ENCODE assay signal across 17 mouse cellular contexts in the genomic region with DNA sequence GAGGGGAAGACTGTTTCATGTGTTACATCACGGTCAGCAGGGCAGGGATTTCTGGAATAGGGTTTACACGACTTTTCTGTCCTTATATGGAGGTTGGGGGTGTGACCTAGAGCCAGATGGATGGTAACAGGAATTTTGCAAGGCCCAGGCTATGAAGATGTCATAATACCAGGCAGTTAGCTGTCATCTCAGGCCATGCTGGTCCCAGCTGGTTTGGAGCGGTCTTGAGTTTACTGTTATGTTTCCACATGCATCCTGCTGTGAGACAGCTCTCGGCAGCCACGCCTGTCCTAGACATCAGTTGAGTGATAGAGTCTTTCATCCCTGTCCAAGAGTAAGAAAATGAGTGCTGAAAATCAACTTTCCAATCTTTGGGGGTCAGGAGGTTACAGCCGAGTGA.
DNase-seq lines count a peak whose midpoint lies in the region; ATAC-seq and TF ChIP-seq lines count a peak whose summit lies in the region.
"Had no signal": no experiment of that assay in that cellular context is flagged by ENCODE, and none has a peak within 500 bp of the region (broad histone marks: within the 10 kb centered on the region; RNA-seq: fewer than 3 reads in every experiment).

No protein-coding gene starts in this region.

- H3K9me3 ChIP-seq in kidney, embryonic 16.5 days (ENCODE audit: low read length), result no peaks in the 10 kb centered on the region
- H3K9me3 ChIP-seq: heart, embryonic 10.5 days; limb, embryonic 10.5 days; liver, embryonic 12.5 days had no signal

- no peak for TF ChIP-seq POLR2A in kidney, adult 2 months (IDR thresholded peaks at IDR 0.05; ENCODE audit: low read depth, low read length)

- 68% methylated on average over 6 of the region's 6 CpGs for WGBS in kidney, embryonic 16.5 days
- WGBS in kidney, adult 2 months, result 79% methylated on average over 6 of the region's 6 CpGs

- H3ac ChIP-seq in C2C12 (ENCODE audit: control insufficient read depth, insufficient read length, low read depth), result no peak overlapping the region

- peaks cover 32% of the 10 kb centered on the region for H3K4me1 ChIP-seq in kidney, embryonic 16.5 days (ENCODE audit: insufficient read depth, low read length)
- H3K4me1 ChIP-seq in kidney, adult 2 months (ENCODE audit: control insufficient read depth, insufficient read depth, low read length), result peaks cover 11% of the 10 kb centered on the region

- no peaks in the 10 kb centered on the region for H3K36me3 ChIP-seq in kidney, embryonic 16.5 days (ENCODE audit: insufficient read depth, low read length)
- H3K36me3 ChIP-seq in kidney, adult 2 months (ENCODE audit: control insufficient read depth, insufficient read depth, low read length), result no peaks in the 10 kb centered on the region
- no peaks in the 10 kb centered on the region for H3K36me3 ChIP-seq in C2C12 (ENCODE audit: control insufficient read depth, insufficient read depth)
- H3K36me3 ChIP-seq: heart, embryonic 10.5 days; limb, embryonic 10.5 days; liver, embryonic 12.5 days had no signal

- peak; percentile 40 for ATAC-seq in kidney, embryonic 16.5 days (ENCODE audit: low FRiP score, low TSS enrichment)
- ATAC-seq in granulocyte monocyte progenitor cell, adult 5-6 weeks (replicated peaks; ENCODE audit: poor library complexity, severe bottlenecking), result peak; percentile 81
- ATAC-seq: CD4-positive, CD25-positive, alpha-beta regulatory T cell, adult 4 months; forebrain, postnatal 0 days; liver, embryonic 12.5 days had no signal

- DNase-seq in kidney, adult 2 months, result no peak
- DNase-seq in lung, postnatal 4 days, result peak; percentile 64 to 88
- DNase-seq in left cerebral cortex, postnatal 36 days (ENCODE audit: low spot score in 2 of 2), result no peak
- no peak for DNase-seq in Muller cell, postnatal 12 days (ENCODE audit: inconsistent ontology term)
- DNase-seq in embryo, embryonic 9.5 days (ENCODE audit: extremely low spot score), result no peak
- DNase-seq: cerebellum, adult 2 months; forebrain, postnatal 0 days; gastrocnemius, postnatal 10 days; kidney, postnatal 25 days; retina, postnatal 1 day had no signal

- H3K79me2 ChIP-seq in C2C12 (ENCODE audit: control insufficient read depth, insufficient read depth), result no peaks in the 10 kb centered on the region

- H3K4me2 ChIP-seq in kidney, embryonic 16.5 days (replicated peaks; ENCODE audit: low read depth, low read length), result no peak overlapping the region
- H3K4me2 ChIP-seq: liver, embryonic 12.5 days had no signal

- H3K4me3 ChIP-seq in kidney, embryonic 16.5 days (ENCODE audit: low read length), result no peak overlapping the region
- H3K4me3 ChIP-seq in kidney, adult 2 months (ENCODE audit: insufficient read depth, low read depth, low read length), result no peak overlapping the region
- no peak overlapping the region for H3K4me3 ChIP-seq in C2C12 (ENCODE audit: insufficient read depth, poor library complexity, severe bottlenecking)
- H3K4me3 ChIP-seq: heart, embryonic 10.5 days; limb, embryonic 10.5 days; liver, embryonic 12.5 days had no signal

- H3K27me3 ChIP-seq in kidney, embryonic 16.5 days (ENCODE audit: insufficient read depth, low read length), result no peaks in the 10 kb centered on the region
- H3K27me3 ChIP-seq in kidney, adult 2 months (replicated peaks; ENCODE audit: control insufficient read depth, insufficient read depth, low read length), result no peaks in the 10 kb centered on the region
- no peaks in the 10 kb centered on the region for H3K27me3 ChIP-seq in C2C12 (ENCODE audit: control insufficient read depth, insufficient read depth, insufficient read length)

- no peaks in the 10 kb centered on the region for H3K79me3 ChIP-seq in C2C12 (ENCODE audit: low read depth)

- intact Hi-C loops in left cerebral cortex, postnatal 36 days (cut with DNase I), result no loop called here

- no peak for TF ChIP-seq CTCF in kidney, adult 2 months (conservative IDR thresholded peaks at IDR 0.05; ENCODE audit: insufficient read depth, insufficient read length, low read depth, low read length)
- no peak for TF ChIP-seq CTCF in C2C12 (IDR thresholded peaks at IDR 0.05; ENCODE audit: control insufficient read depth, insufficient read depth, insufficient read length)

- no peak overlapping the region for H3K27ac ChIP-seq in kidney, embryonic 16.5 days (ENCODE audit: low read length)
- no peak overlapping the region for H3K27ac ChIP-seq in kidney, adult 2 months (ENCODE audit: insufficient read depth, low read depth, low read length)
- H3K27ac ChIP-seq: heart, embryonic 10.5 days; limb, embryonic 10.5 days; liver, embryonic 12.5 days had no signal

- no peak overlapping the region for H3K9ac ChIP-seq in kidney, embryonic 16.5 days (replicated peaks; ENCODE audit: low read length)
- H3K9ac ChIP-seq: forebrain, postnatal 0 days; liver, embryonic 12.5 days had no signal

TF ChIP-seq in C2C12, 6 proteins besides CTCF, POLR2A, EP300 and RAD21:
- TF ChIP-seq MAX (IDR thresholded peaks at IDR 0.05) (no peak), FOSL1 (IDR thresholded peaks at IDR 0.05; ENCODE audit: insufficient read depth, low read length, poor library complexity, severe bottlenecking) (no peak), CEBPB (IDR thresholded peaks at IDR 0.05; ENCODE audit: low read depth) (peak; percentile 47), USF1 (IDR thresholded peaks at IDR 0.05; ENCODE audit: low read depth) (no peak)

Comparison
In these comparisons a context has a peak if more than half of its experiments do, and no peak if none do; other contexts are left out.
1. DNase-seq: peak in lung, postnatal 4 days (2 of 2); none in kidney, adult 2 months (single experiment), left cerebral cortex, postnatal 36 days (0 of 2), Muller cell, postnatal 12 days (single experiment) and embryo, embryonic 9.5 days (single experiment).